Mouse (Mus musculus) adrenal gland, adult 18-20 months (tissue): Measurements from ENCODE around the gene Plcd3. TPM values are rescaled to one million over a fixed set of nuclear protein-coding genes. Genes with fewer than 3 reads are reported as not detected.

Experiments used
- DNase-seq, 2 experiments: peaks; one replicate each; pipeline ENCODE4 v3.0.0; 2021 to 2022; ENCODE audit warnings: low spot score in 2 of 2
- total RNA-seq, 2 experiments: library from RNA; stranded (reverse); gene quantifications; 1 replicate in 1 of 2; 2 replicates in 1 of 2; pipeline ENCODE4 v1.2.3; 2021

Plcd3 gene
- total RNA-seq, 2 experiments from 2014 or later = 6.6 to 12.0 TPM

GRCm38 (mm10) chr11:103027570-103028175, 73.8 kb downstream of the Plcd3 start:
- no peak for DNase-seq

DNA sequence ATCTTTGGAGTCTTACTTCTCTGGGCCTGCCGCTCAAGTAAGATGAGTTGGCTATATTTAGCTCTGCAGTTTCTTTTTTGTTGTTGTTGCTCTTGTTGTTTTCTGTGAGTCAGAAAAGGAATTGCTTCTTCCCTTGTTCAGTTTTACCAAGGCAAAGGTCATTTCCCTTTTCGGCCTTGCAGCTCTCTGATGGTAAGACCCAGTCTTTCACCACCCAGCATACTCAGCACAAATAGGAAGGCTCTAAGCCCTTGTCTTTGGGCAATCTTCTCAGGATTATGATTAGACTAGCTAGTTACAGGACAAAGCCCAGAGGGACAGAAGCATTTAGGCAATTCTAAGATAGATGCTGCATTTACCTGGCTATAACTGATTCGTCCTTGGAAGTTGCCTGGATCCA, 74.6 kb downstream of the Plcd3 start:
- DNase-seq = no peak

DNA sequence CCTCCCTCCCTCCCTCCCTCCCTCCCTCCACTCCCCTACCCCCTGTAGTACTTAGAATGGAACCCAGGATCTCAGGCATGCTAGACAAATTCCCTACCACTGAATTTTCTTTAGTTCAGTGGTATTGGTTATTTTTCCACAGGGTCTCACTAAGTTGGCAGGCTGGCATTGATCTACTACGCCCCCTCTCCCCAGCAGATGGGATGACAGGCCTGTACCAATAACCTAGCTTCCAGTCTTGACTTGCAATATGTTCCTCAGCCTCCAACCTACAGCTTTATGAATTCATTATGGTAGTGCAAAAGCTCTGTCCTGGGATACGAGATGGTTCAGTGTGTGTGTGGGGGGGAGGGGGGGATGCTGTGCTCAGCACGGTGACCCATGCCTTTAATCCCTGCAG, 77.5 kb downstream of the Plcd3 start:
- DNase-seq = no peak

DNA sequence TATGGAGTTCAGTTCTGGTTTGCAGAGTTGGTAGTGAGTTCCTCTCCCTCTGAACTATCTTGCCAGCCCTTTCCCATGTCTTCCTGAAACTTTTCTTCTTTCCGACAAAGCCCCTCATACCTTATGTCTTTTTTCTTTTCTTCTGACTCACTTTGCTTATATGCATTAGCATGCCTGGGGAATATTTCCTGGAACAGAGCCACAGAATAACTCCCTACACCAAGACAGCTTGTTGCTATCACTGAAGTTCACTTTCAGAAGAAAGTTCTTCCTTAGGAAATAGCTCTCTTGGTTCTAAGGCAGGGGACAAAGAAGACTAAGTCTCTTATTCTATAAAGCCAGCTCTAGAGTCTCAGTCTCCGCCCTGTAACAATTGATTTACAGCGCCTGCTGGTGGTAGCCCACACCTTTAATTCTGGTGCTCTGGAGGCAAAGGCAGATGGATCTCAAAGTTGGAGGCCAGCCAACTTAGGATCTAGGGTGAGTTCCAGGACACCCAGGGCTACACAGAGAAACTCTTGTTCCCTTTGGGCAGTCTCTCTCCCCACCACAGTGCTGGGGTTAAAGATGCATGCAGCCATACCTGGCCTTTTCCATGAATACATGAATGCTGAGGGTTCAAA, 80.6 kb downstream of the Plcd3 start:
- no peak for DNase-seq

Other genes with a start within 250 kb of the Plcd3 start
- 10 to 100 TPM; 64.6 to 70.2 TPM for gene Eftud2, start 220.7 kb downstream of the Plcd3 start, total RNA-seq
- under 1 TPM; 0.32 to 0.36 TPM for gene Ccdc103, start 220.5 kb downstream of the Plcd3 start, total RNA-seq
- gene Fam187a, start 216.5 kb downstream of the Plcd3 start, total RNA-seq = not detected
- 1 to 10 TPM in 1 of 2 experiments, under 1 TPM in 1; 0.76 to 1.1 TPM for gene Gfap, start 200.7 kb downstream of the Plcd3 start, total RNA-seq
- under 1 TPM; 0.51 to 0.73 TPM for gene Kif18b, start 176.5 kb downstream of the Plcd3 start, total RNA-seq
- 10 to 100 TPM; 49.2 to 60.0 TPM for gene C1ql1, start 155.0 kb downstream of the Plcd3 start, total RNA-seq
- 100 to 1,000 TPM in 1 of 2 experiments, 10 to 100 TPM in 1; 97.0 to 100 TPM for gene Nmt1, start 73.5 kb downstream of the Plcd3 start, total RNA-seq
- gene Dcakd, start 73.3 kb downstream of the Plcd3 start, total RNA-seq = 10 to 100 TPM; 44.7 to 54.1 TPM
- 100 to 1,000 TPM; 116 to 169 TPM for gene Acbd4, start within 50 bp of the Plcd3 start, total RNA-seq
- gene Hexim1, start 14.6 kb upstream of the Plcd3 start, total RNA-seq = 10 to 100 TPM; 71.1 to 83.3 TPM
- gene Hexim2, start 30.8 kb upstream of the Plcd3 start, total RNA-seq = 1 to 10 TPM; 2.8 to 5.6 TPM
- 10 to 100 TPM; 19.8 to 20.9 TPM for gene Fmnl1, start 69.4 kb upstream of the Plcd3 start, total RNA-seq
- under 1 TPM; 0.27 to 0.61 TPM for gene 1700023F06Rik, start 106.9 kb upstream of the Plcd3 start, total RNA-seq
- gene Spata32, start 116.8 kb upstream of the Plcd3 start, total RNA-seq = not detected
- 10 to 100 TPM in 1 of 2 experiments, 1 to 10 TPM in 1; 9.2 to 10.5 TPM for gene Map3k14, start 165.8 kb upstream of the Plcd3 start, total RNA-seq